Mouse (Mus musculus): ENCODE data around the gene Ssbp2. TPM values are rescaled to one million over a fixed set of nuclear protein-coding genes. Genes with fewer than 3 reads are reported as not detected.

Ssbp2 gene
- total and polyA plus RNA-seq, 3 experiments = 24.7 to 98.3 (median 40.8) TPM

- DNase-seq (ENCODE audit: low spot score) (no peak), ATAC-seq (ENCODE audit: extremely low read depth, insufficient number of reproducible peaks, low FRiP score, poor library complexity, severe bottlenecking) (no peak)
- H3K36me3 ChIP-seq (replicated peaks) = peaks cover 18% of the 10 kb centered on the region
- no peaks in the 10 kb centered on the region for H3K9me3 ChIP-seq (replicated peaks)
- TF ChIP-seq GATA1 (IDR thresholded peaks at IDR 0.05; ENCODE audit: borderline replicate concordance, low read length) = no peak
- H3K4me3 ChIP-seq (ENCODE audit: low read depth, low read length) = no peak overlapping the region
- no peaks in the 10 kb centered on the region for H3K27me3 ChIP-seq (ENCODE audit: insufficient read depth, low read length)
- peaks cover 2% of the 10 kb centered on the region; the same call in 1 of the 2 replicates for H3K4me1 ChIP-seq (ENCODE audit: insufficient read depth, low read depth, low read length)
These were observed 104.0 kb downstream of the Ssbp2 start for GRCm38 (mm10) chr13:91564047-91564446.

GRCm38 (mm10) chr13:91564755-91565154 is 104.7 kb downstream of the Ssbp2 start:
- H3K36me3 ChIP-seq (replicated peaks) = peaks cover 20% of the 10 kb centered on the region
- H3K4me1 ChIP-seq (ENCODE audit: insufficient read depth, low read depth, low read length) = peaks cover 2% of the 10 kb centered on the region; the same call in 1 of the 2 replicates
- TF ChIP-seq POLR2AphosphoS5 (IDR thresholded peaks at IDR 0.05; ENCODE audit: insufficient replicate concordance, low read depth, low read length) (no peak), GATA1 (IDR thresholded peaks at IDR 0.05; ENCODE audit: borderline replicate concordance, low read length) (no peak), GATA2 (IDR thresholded peaks at IDR 0.05; ENCODE audit: borderline replicate concordance, low read depth, low read length) (no peak), CTCF (IDR thresholded peaks at IDR 0.05; ENCODE audit: low read depth, low read length) (no peak), TAL1 (conservative IDR thresholded peaks at IDR 0.05; ENCODE audit: low read depth, low read length) (no peak)
- H3K9me3 ChIP-seq (replicated peaks) = no peaks in the 10 kb centered on the region
- DNase-seq (ENCODE audit: low spot score) = no peak
- H3K27me3 ChIP-seq (ENCODE audit: insufficient read depth, low read length) = no peaks in the 10 kb centered on the region
- no peak overlapping the region for H3K4me3 ChIP-seq (ENCODE audit: low read depth, low read length)
- ATAC-seq (ENCODE audit: extremely low read depth, insufficient number of reproducible peaks, low FRiP score, poor library complexity, severe bottlenecking) = no peak

GRCm38 (mm10) chr13:91581504-91581903 is 121.4 kb downstream of the Ssbp2 start:
- DNase-seq (ENCODE audit: low spot score) = no peak
- TF ChIP-seq TAL1 (conservative IDR thresholded peaks at IDR 0.05; ENCODE audit: low read depth, low read length) = no peak
- Histone ChIP-seq H3K9me3 (replicated peaks) (no peaks in the 10 kb centered on the region), H3K27me3 (ENCODE audit: insufficient read depth, low read length) (no peaks in the 10 kb centered on the region), H3K4me1 (ENCODE audit: insufficient read depth, low read depth, low read length) (no peaks in the 10 kb centered on the region), H3K36me3 (replicated peaks) (peaks cover 16% of the 10 kb centered on the region), H3K4me3 (ENCODE audit: low read depth, low read length) (no peak overlapping the region)
- no peak for ATAC-seq (ENCODE audit: extremely low read depth, insufficient number of reproducible peaks, low FRiP score, poor library complexity, severe bottlenecking)

- H3K9me3 ChIP-seq (replicated peaks) = no peaks in the 10 kb centered on the region
- no peaks in the 10 kb centered on the region for H3K4me1 ChIP-seq (ENCODE audit: insufficient read depth, low read depth, low read length)
- ATAC-seq (ENCODE audit: extremely low read depth, insufficient number of reproducible peaks, low FRiP score, poor library complexity, severe bottlenecking) (no peak), DNase-seq (ENCODE audit: low spot score) (no peak)
- TF ChIP-seq GATA2 (IDR thresholded peaks at IDR 0.05; ENCODE audit: borderline replicate concordance, low read depth, low read length) (no peak), POLR2AphosphoS5 (IDR thresholded peaks at IDR 0.05; ENCODE audit: insufficient replicate concordance, low read depth, low read length) (no peak), TAL1 (conservative IDR thresholded peaks at IDR 0.05; ENCODE audit: low read depth, low read length) (no peak)
- peaks cover 18% of the 10 kb centered on the region for H3K36me3 ChIP-seq (replicated peaks)
- H3K4me3 ChIP-seq (ENCODE audit: low read depth, low read length) = no peak overlapping the region
- H3K27me3 ChIP-seq (ENCODE audit: insufficient read depth, low read length) = no peaks in the 10 kb centered on the region
These were observed 122.1 kb downstream of the Ssbp2 start for GRCm38 (mm10) chr13:91582212-91582611.

- DNase-seq (ENCODE audit: low spot score) = no peak
- ATAC-seq (ENCODE audit: extremely low read depth, insufficient number of reproducible peaks, low FRiP score, poor library complexity, severe bottlenecking) = no peak
- TF ChIP-seq CTCF (IDR thresholded peaks at IDR 0.05; ENCODE audit: low read depth, low read length) (no peak), POLR2AphosphoS5 (IDR thresholded peaks at IDR 0.05; ENCODE audit: insufficient replicate concordance, low read depth, low read length) (no peak), GATA2 (IDR thresholded peaks at IDR 0.05; ENCODE audit: borderline replicate concordance, low read depth, low read length) (no peak), GATA1 (IDR thresholded peaks at IDR 0.05; ENCODE audit: borderline replicate concordance, low read length) (no peak), TAL1 (conservative IDR thresholded peaks at IDR 0.05; ENCODE audit: low read depth, low read length) (no peak)
- Histone ChIP-seq H3K27me3 (ENCODE audit: insufficient read depth, low read length) (no peaks in the 10 kb centered on the region), H3K4me3 (ENCODE audit: low read depth, low read length) (no peak overlapping the region), H3K4me1 (ENCODE audit: insufficient read depth, low read depth, low read length) (no peaks in the 10 kb centered on the region), H3K9me3 (replicated peaks) (no peaks in the 10 kb centered on the region), H3K36me3 (replicated peaks) (peaks cover 11% of the 10 kb centered on the region)
These were observed 126.3 kb downstream of the Ssbp2 start for GRCm38 (mm10) chr13:91586368-91586767.

GRCm38 (mm10) chr13:91588475-91588874 is 128.4 kb downstream of the Ssbp2 start:
- H3K36me3 ChIP-seq (replicated peaks) = peaks cover 20% of the 10 kb centered on the region
- H3K4me1 ChIP-seq (ENCODE audit: insufficient read depth, low read depth, low read length) = no peaks in the 10 kb centered on the region
- H3K9me3 ChIP-seq (replicated peaks) = no peaks in the 10 kb centered on the region
- DNase-seq (ENCODE audit: low spot score) = no peak
- ATAC-seq (ENCODE audit: extremely low read depth, insufficient number of reproducible peaks, low FRiP score, poor library complexity, severe bottlenecking) = no peak
- no peak for TF ChIP-seq CTCF (IDR thresholded peaks at IDR 0.05; ENCODE audit: low read depth, low read length)
- no peak for TF ChIP-seq POLR2AphosphoS5 (IDR thresholded peaks at IDR 0.05; ENCODE audit: insufficient replicate concordance, low read depth, low read length)
- no peak for TF ChIP-seq TAL1 (conservative IDR thresholded peaks at IDR 0.05; ENCODE audit: low read depth, low read length)
- no peak for TF ChIP-seq GATA1 (IDR thresholded peaks at IDR 0.05; ENCODE audit: borderline replicate concordance, low read length)
- TF ChIP-seq GATA2 (IDR thresholded peaks at IDR 0.05; ENCODE audit: borderline replicate concordance, low read depth, low read length) = no peak
- no peak overlapping the region for H3K4me3 ChIP-seq (ENCODE audit: low read depth, low read length)
- H3K27me3 ChIP-seq (ENCODE audit: insufficient read depth, low read length) = no peaks in the 10 kb centered on the region

GRCm38 (mm10) chr13:91591863-91592262 is 131.8 kb downstream of the Ssbp2 start:
- Histone ChIP-seq H3K4me1 (ENCODE audit: insufficient read depth, low read depth, low read length) (no peaks in the 10 kb centered on the region), H3K4me3 (ENCODE audit: low read depth, low read length) (no peak overlapping the region), H3K9me3 (replicated peaks) (no peaks in the 10 kb centered on the region), H3K36me3 (replicated peaks) (peaks cover 20% of the 10 kb centered on the region), H3K27me3 (ENCODE audit: insufficient read depth, low read length) (no peaks in the 10 kb centered on the region)
- DNase-seq (ENCODE audit: low spot score) (no peak), ATAC-seq (ENCODE audit: extremely low read depth, insufficient number of reproducible peaks, low FRiP score, poor library complexity, severe bottlenecking) (no peak)
- no peak for TF ChIP-seq GATA2 (IDR thresholded peaks at IDR 0.05; ENCODE audit: borderline replicate concordance, low read depth, low read length)
- no peak for TF ChIP-seq GATA1 (IDR thresholded peaks at IDR 0.05; ENCODE audit: borderline replicate concordance, low read length)
- no peak for TF ChIP-seq CTCF (IDR thresholded peaks at IDR 0.05; ENCODE audit: low read depth, low read length)
- no peak for TF ChIP-seq POLR2AphosphoS5 (IDR thresholded peaks at IDR 0.05; ENCODE audit: insufficient replicate concordance, low read depth, low read length)
- no peak for TF ChIP-seq TAL1 (conservative IDR thresholded peaks at IDR 0.05; ENCODE audit: low read depth, low read length)

All from G1E (cell line).